Mouse (Mus musculus) forebrain, postnatal 0 days (tissue): Measurements from ENCODE around the gene Fut8. TPM values are rescaled to one million over a fixed set of nuclear protein-coding genes. Genes with fewer than 3 reads are reported as not detected.
"Not testable (repeated sequence)": the region's sequence is repeated elsewhere in the genome, so short reads cannot be mapped to it uniquely, and the experiment has no call there.

Experiments
- ATAC-seq: fragments of 200-750 bp; cut with Nextera tagmentation; 2 replicates; pipeline ENCODE4 v1.8.0; 2017; ENCODE audit warnings: mild to moderate bottlenecking, moderate library complexity
- DNase-seq: peaks from one replicate; pipeline ENCODE4 v3.0.0-alpha.2; 2015
- H3K27ac ChIP-seq: fragments of 300-500 bp; sonication (generic); 2 replicates; pipeline ENCODE4 v1.5.1; 2014; ENCODE audit warnings: low read depth, mild to moderate bottlenecking, antibody characterized with exemption, low read length, moderate library complexity, mixed read lengths
- H3K27me3 ChIP-seq: fragments of 300-500 bp; sonication (generic); 2 replicates; pipeline ENCODE4 v1.6.1; 2014; ENCODE audit warnings: mild to moderate bottlenecking, low read length, mixed read lengths; ENCODE audit not compliant: insufficient read depth
- H3K36me3 ChIP-seq: fragments of 300-500 bp; sonication (generic); 2 replicates; pipeline ENCODE4 v1.6.1; 2014; ENCODE audit warnings: mild to moderate bottlenecking, moderate library complexity; ENCODE audit not compliant: insufficient read depth
- H3K4me1 ChIP-seq: fragments of 300-500 bp; sonication (generic); 2 replicates; pipeline ENCODE4 v1.6.1; 2014; ENCODE audit warnings: antibody characterized with exemption; ENCODE audit not compliant: insufficient read depth
- H3K4me2 ChIP-seq: fragments of 300-500 bp; sonication (generic); 2 replicates; pipeline ENCODE4 v1.6.1; 2014; ENCODE audit warnings: low read depth, mild to moderate bottlenecking, moderate library complexity
- H3K4me3 ChIP-seq: fragments of 300-500 bp; sonication (generic); 2 replicates; pipeline ENCODE4 v1.5.1; 2014; ENCODE audit warnings: low read depth, low read length, mixed read lengths
- H3K9ac ChIP-seq: fragments of 300-500 bp; sonication (generic); 2 replicates; pipeline ENCODE4 v1.6.1; 2014; ENCODE audit warnings: mild to moderate bottlenecking
- H3K9me3 ChIP-seq: fragments of 300-500 bp; sonication (generic); 2 replicates; pipeline ENCODE4 v1.6.1; 2016; ENCODE audit warnings: low read length
- CTCF ChIP-seq: sonication (generic); IDR thresholded peaks from 2 replicates; pipeline ENCODE4 v1.5.1; 2016; ENCODE audit warnings: antibody characterized with exemption, control low read depth, low read depth
- WGBS: fragments of 180-500 bp; shearing (Covaris S2); extraction: QIAGEN DNeasy Blood & Tissue Kit; methylation state at CpG from one replicate; pipeline ENCODE4 v1.1.7; 2014; 5-methylcytosine and 5-hydroxymethylcytosine counted together
- polyA plus RNA-seq: library from polyadenylated mRNA; unstranded; fragments of >200 nt; fragmentation: Nextera tagmentation; extraction: Ambion mirVana; gene quantifications from 2 replicates; pipeline ENCODE4 v1.2.1, GENCODE M21; 2015
- total RNA-seq: library from RNA; depleted of rRNA; stranded (reverse); fragments of >200 nt; gene quantifications from 2 replicates; pipeline ENCODE4 v1.2.3, GENCODE M21; 2014

Fut8 gene
- total and polyA plus RNA-seq, 2 experiments from 2014 or later: 63.0 to 67.0 TPM

DNA sequence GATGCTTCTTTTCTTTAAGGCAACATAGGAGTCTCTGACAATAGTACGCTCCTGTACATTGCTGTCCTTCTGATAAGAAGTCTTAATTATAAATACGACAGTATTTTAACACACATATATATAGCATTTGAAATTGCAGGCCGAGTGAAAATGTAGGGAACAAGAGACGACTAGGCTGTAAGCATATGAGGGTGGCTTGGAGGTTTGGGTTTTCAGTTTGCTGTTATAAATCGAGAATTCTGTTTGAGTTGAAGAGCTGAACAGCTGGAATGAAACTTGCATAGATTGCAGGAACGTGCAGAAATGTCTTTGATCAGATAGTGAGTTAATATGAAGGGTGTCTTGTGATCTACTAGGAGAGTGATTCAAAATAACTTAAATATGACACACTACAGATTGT, 2.4 kb downstream of the Fut8 start:
- no peaks in the 10 kb centered on the region for H3K27me3 ChIP-seq
- peak overlapping the region; percentile 78 for H3K4me2 ChIP-seq
- 50% methylated on average over 6 of the region's 6 CpGs for WGBS
- no peak for TF ChIP-seq CTCF
- H3K36me3 ChIP-seq: no peaks in the 10 kb centered on the region
- DNase-seq: peak; percentile 18
- peak overlapping the region; percentile 16 for H3K4me3 ChIP-seq
- no peak overlapping the region for H3K9ac ChIP-seq
- ATAC-seq: no peak
- H3K4me1 ChIP-seq: 0 out of 2 replicates have a peak, but pooled peaks cover 3% of the 10 kb centered on the region
- no peaks in the 10 kb centered on the region for H3K9me3 ChIP-seq
- no peak overlapping the region for H3K27ac ChIP-seq

DNA sequence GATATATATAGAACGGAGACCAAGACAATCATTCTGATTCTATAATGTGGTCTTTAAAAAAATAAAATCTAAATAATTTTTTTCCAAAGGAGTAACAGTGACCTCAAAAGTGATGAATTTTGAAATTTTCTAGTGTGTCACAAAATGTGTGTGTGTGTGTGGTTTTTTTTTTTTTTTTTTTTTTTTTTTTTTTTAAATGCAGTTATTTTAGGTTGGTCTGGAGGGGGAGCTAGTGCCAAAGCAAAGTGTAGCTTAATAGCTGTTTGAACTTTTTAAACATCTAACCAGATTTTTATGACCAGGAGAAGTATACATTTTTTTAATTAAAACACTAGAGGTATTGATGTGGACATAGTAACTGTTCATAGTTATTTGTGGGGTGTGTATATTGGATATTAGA, 2.9 kb downstream of the Fut8 start:
- WGBS: 66% methylated on average over 1 of the region's 1 CpGs
- peak; percentile 54; the same call in 1 of the 2 replicates for TF ChIP-seq CTCF
- ATAC-seq: no peak
- Histone ChIP-seq H3K9ac (no peak overlapping the region), H3K4me2 (no peak overlapping the region), H3K9me3 (no peaks in the 10 kb centered on the region), H3K4me1 (0 out of 2 replicates have a peak, but pooled peaks cover 3% of the 10 kb centered on the region), H3K27me3 (no peaks in the 10 kb centered on the region), H3K27ac (no peak overlapping the region), H3K4me3 (no peak overlapping the region), H3K36me3 (no peaks in the 10 kb centered on the region)
- peak; percentile 57 for DNase-seq

DNA sequence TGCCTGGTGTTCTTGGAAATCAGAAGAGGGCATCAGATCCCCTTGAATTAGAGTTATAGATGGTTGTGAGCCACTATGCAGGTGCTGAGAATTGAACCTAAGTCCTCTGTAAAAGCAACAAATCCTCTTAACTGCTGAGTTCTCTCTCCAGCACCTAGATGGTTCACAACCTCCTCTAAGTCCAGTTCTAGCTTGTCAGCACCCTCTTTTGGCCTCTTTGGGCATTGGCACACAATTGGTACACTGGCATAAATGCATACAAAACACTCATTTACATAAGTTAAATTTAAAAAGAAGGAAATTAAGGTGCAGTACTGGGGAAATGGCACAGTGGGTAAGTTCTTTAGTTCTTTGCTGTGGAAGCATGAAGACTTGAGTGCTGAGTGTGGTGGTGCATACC, 24.7 kb downstream of the Fut8 start:
- no peak for DNase-seq

DNA sequence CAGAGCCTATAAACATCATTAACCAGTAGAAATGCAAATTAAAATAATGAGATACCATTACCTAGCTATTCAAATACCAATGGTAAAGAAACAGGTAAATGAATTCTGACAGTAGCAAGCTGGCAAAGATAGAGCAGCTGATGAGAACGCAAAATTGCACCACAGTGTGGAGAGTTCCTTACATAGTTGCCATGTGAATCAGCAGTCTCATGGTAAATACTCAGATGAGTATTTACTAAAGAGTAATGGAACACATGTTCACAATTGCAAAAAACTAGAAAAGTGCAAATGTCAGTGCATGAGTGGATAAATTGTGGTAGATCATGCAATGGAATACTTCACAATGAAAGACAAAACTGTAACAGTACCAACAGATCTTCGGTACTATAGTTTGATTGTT, 25.9 kb downstream of the Fut8 start:
- no peak for TF ChIP-seq CTCF
- DNase-seq (no peak), ATAC-seq (no peak)
- WGBS: 76% methylated on average over 2 of the region's 2 CpGs
- Histone ChIP-seq H3K36me3 (no peaks in the 10 kb centered on the region), H3K9ac (no peak overlapping the region), H3K4me3 (no peak overlapping the region), H3K4me2 (no peak overlapping the region), H3K4me1 (no peaks in the 10 kb centered on the region), H3K27ac (no peak overlapping the region), H3K9me3 (no peaks in the 10 kb centered on the region), H3K27me3 (no peaks in the 10 kb centered on the region)

More for the DNA sequence above, 24.7 kb downstream of the Fut8 start:
- no peak for TF ChIP-seq CTCF
- ATAC-seq: no peak
- H3K4me1 ChIP-seq: no peaks in the 10 kb centered on the region
- H3K27me3 ChIP-seq: no peaks in the 10 kb centered on the region
- H3K9me3 ChIP-seq: no peaks in the 10 kb centered on the region
- no peaks in the 10 kb centered on the region for H3K36me3 ChIP-seq
- H3K9ac ChIP-seq: no peak overlapping the region
- H3K27ac ChIP-seq: no peak overlapping the region
- no peak overlapping the region for H3K4me3 ChIP-seq
- H3K4me2 ChIP-seq: no peak overlapping the region

DNA sequence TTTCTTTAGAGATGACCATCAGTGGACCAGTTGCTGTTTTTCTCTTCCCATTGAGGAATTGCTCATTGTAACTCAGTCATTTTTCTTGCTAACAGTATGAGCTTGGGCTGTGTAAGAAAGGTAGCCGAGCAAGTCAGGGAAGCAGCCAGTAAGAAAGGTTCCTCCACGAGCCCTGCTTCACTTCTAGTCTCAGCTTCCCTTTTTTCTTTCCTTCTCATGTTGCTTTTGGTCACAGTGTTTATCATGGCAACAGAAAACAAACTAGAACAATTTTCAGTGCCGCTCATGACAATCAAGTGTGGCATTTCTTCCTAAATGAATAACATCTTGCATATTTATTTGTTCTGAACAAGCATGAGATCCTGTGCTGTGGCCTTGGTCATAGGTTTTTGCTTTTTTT, 32.8 kb downstream of the Fut8 start:
- 92% methylated on average over 3 of the region's 3 CpGs for WGBS
- no peak for ATAC-seq
- no peak for TF ChIP-seq CTCF

DNA sequence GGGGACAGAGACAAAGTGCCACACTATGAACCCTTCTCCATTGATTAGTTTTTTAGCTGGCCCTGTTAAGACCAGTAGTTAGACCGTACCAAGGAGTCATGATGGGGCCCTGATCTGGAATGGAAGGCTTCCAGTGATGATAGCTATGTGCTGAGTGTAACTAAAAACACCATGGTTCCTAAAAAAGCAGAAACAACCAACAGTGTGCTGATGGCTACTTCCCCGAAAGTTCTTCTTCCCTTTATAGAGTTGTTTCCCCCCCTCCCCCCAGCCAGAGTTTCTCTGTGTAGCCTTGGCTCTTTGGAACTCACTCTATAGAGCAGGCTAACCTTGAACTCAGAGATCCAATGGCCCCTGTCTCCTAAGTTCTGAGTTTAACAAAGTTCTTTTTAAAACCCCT, 50.6 kb downstream of the Fut8 start:
- Histone ChIP-seq H3K36me3 (no peaks in the 10 kb centered on the region), H3K9me3 (no peaks in the 10 kb centered on the region), H3K4me3 (no peak overlapping the region), H3K9ac (no peak overlapping the region), H3K4me2 (no peak overlapping the region), H3K4me1 (0 out of 2 replicates have a peak, but pooled peaks cover 3% of the 10 kb centered on the region), H3K27ac (no peak overlapping the region), H3K27me3 (no peaks in the 10 kb centered on the region)
- DNase-seq: no peak
- TF ChIP-seq CTCF: no peak
- ATAC-seq: no peak
- WGBS: 94% methylated on average over 2 of the region's 2 CpGs

More for the DNA sequence above, 32.8 kb downstream of the Fut8 start:
- Histone ChIP-seq H3K27ac (no peak overlapping the region), H3K36me3 (no peaks in the 10 kb centered on the region), H3K9me3 (no peaks in the 10 kb centered on the region), H3K4me1 (no peaks in the 10 kb centered on the region), H3K4me3 (no peak overlapping the region), H3K27me3 (no peaks in the 10 kb centered on the region), H3K4me2 (no peak overlapping the region), H3K9ac (no peak overlapping the region)
- DNase-seq: no peak

DNA sequence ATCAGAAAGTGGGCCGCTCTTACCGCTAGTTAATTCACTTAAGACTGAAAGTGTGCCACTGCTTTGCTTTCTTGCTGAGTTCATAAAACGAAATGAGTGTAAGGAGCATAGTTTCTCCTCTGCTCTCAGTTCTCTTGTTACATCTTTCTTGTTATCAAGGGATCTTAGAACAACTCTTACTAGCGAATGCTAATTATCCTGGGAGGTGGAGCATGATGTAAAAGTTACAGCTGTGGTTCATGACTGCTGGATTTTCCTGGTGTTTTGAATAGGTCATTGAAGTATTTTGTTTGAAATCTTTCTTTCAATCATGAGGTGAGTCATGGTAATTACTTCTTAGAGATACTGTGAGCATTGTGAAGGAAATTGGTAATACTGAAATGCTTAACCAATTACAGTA, 53.1 kb downstream of the Fut8 start:
- no peaks in the 10 kb centered on the region for H3K36me3 ChIP-seq
- no peak for ATAC-seq
- no peak overlapping the region for H3K4me2 ChIP-seq
- 0 out of 2 replicates have a peak, but pooled peaks cover 3% of the 10 kb centered on the region for H3K4me1 ChIP-seq
- no peak for TF ChIP-seq CTCF
- no peak overlapping the region for H3K9ac ChIP-seq
- no peaks in the 10 kb centered on the region for H3K9me3 ChIP-seq
- no peak for DNase-seq
- no peaks in the 10 kb centered on the region for H3K27me3 ChIP-seq
- H3K27ac ChIP-seq: no peak overlapping the region
- WGBS: 50% methylated on average over 4 of the region's 4 CpGs
- no peak overlapping the region for H3K4me3 ChIP-seq

DNA sequence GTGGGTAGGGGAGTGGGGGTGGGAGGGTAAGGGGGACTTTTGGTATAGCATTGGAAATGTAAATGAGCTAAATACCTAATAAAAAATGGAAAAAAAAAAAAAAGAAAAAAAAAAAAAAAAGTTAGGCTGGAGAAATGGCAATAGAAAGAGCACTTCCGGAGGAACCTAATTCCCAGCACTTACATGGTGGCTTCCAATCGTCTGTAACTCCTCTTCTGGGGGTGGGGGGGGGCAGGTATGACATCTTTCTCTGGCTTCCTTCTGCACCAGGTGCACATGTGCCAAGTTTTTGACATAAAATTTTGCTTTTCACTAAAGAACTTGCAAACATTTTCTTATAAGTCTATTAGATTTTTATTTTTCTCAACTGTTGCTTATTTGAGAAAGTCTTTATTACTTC, 53.9 kb downstream of the Fut8 start:
- not testable (repeated sequence) for ATAC-seq, H3K36me3 ChIP-seq, H3K4me1 ChIP-seq, H3K9ac ChIP-seq, H3K4me2 ChIP-seq, H3K27me3 ChIP-seq, H3K9me3 ChIP-seq, H3K27ac ChIP-seq, DNase-seq, H3K4me3 ChIP-seq
- WGBS: 79% methylated on average over 2 of the region's 2 CpGs
